Mouse (Mus musculus): ENCODE measurements around the gene Tnxb.

- no peak for TF ChIP-seq POLR2A (IDR thresholded peaks at IDR 0.05; ENCODE audit: borderline replicate concordance, low read depth, low read length)
- TF ChIP-seq CTCF (IDR thresholded peaks at IDR 0.05; ENCODE audit: low read depth, low read length) = no peak
Measured at GRCm38 (mm10) chr17:34712951-34713350, 42.6 kb downstream of the Tnxb start.
